Mouse (Mus musculus) spleen, postnatal 0 days (tissue): ENCODE measurements around the gene Fbxl19. TPM values are rescaled to one million over a fixed set of nuclear protein-coding genes. Genes with fewer than 3 reads are reported as not detected.

Experiments
- microRNA counts: library from miRNA; unstranded; fragments of <30 nt; microRNA quantifications from one replicate; lab custom pipeline; 2015
- polyA plus RNA-seq: library from polyadenylated mRNA; unstranded; fragments of >200 nt; fragmentation: Nextera tagmentation; extraction: Ambion mirVana; gene quantifications from 2 replicates; pipeline ENCODE4 v1.2.1, GENCODE M21; 2015

Fbxl19 gene
- polyA plus RNA-seq, result 4.8 and 4.9 TPM in 2 replicates

DNA sequence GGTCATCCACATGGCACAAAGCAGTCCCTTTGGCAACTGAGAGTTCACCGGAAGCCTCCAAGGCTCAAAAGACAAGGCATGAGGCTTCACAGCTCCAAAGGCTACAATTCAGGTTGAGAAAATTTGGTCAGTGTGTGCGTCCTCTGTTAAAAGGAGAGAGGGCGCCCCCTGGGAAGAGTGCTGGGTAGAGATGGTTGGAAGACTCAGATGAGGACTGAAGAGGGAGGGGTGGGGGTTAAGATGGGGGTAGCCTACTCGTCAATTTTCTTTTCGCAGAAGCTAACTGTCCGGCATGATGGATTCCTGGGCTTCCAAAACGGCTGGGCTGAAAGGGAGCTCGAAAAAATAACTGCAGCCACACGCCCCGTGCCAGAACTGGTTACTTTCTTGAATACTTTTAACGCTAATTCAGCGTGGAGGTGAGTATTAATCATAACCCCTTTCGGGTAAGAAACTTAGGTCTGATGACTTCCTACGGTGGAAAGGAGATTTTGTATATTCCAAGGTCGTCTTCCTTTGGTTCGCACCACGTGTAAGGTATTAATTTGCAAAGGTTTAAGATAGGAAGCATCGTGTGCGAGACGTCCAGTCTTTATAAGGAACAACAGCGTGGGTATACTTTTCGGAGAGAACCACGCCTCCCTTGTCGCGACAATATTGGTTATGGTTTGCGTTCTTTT lies at the start of gene Fbxl19:
Fbxl19 (plus strand) TSS at position 178 of the 680 bp plus-strand sequence.

DNA sequence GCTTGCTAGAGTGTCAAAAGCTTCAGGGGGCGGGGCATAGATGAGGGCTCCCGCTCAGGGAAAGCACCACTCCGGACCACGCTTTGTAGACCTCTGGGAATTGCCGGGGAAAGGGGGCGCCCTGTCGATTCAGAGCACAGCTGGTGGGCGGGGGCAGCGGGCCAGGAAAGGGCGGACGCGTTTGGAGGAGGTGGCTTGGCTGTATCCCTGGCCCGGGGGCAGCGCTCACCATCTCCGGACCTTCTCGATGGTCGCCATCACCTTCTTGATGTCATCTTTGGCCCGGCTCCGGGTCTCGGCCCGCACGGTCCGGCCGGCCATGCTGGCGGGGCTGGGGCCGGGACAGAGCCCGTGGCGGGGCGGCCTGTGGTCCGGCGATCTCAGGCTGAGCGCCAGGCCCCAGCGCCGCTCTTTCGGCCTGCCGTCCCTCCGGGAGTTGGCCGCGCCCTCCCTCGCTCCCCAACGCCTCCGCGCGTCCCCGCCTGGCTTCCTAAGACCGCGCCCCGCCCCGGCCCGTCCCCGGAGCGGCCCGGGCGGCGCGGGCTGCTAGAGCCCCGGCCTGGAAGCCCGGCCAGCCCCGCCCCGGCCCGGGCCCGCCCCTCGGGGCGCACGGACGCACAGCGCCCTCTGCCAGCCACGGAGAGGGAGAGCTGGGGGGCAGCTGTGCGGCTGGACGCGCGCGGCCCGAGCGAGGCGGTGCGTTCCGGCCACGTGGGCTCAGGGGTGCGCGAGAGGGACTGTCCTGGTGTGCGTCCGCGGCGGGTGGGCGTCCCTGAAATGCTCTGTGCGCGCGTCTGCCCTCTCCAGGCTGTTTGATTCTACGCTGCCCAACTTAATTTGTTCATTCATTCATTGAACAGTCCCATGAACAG lies 35.9 kb upstream of the Fbxl19 start, which contains the start of gene Bcl7c:
Bcl7c (minus strand) TSS at position 727 of the 872 bp plus-strand sequence.

DNA sequence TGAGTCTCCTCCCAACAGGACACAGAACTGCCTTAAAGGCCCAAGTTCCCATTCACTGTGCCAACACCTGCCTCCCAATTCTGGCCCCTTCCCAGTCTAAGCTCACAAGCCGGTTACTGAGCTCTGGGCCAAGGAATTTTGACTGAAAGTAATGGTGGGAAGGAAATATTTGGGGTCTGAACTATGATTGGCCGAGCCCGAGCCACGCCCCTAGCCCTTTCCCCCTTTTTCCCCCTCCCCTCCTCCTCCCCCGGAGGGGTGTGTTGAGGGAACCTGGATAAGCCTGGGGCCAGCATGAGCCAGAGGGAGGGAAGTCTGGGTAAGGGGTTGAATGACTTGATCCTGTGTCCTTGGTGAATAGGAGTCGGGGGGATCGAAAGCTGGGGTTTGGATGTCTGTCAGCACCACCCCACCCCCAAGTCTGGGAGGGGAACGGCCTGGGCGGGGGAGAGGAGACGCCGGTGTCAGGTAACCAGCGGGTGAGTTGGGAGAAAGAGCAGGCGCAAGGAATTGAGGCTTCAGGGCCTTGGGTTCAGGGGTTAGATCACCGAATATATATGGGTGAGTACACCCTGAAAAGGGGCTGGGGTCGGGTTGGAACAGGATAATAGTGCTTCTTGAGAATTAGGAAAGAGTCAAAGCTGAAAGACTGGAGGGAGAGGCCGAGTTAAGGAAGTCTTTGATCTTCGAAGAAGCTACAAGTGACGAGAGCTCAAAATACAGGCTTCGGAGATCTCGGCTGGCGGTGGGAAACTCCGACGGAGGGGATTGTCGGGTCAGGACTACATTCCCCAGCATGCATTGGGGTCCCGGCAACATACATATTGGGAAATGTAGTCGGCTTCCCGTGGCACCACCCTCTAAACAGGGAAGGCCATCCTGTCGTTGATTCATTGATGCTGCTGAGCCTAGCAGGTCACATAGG lies 31.6 kb upstream of the Fbxl19 start, which contains the start of gene Ctf1:
Ctf1 (plus strand) TSS at position 276 of the 925 bp plus-strand sequence.

DNA sequence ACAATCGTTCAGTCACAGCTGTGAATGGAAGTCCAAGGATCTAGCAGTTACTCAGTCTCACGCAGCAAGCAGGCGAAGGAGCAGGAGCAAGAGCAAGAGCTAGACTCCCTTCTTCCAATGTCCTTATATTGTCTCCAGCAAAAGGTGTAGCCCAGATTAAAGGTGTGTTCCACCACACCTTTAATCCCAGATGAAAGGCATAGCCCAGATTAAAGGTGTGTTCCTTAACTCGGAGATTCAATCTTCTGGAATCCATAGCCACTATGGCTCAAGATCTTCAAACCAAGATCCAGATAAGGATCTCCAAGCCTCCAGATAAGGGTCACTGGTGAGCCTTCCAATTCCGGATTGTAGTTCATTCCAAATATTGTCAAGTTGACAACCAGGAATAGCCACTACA lies 12.3 kb upstream of the Fbxl19 start, which contains the start of gene Ctf2:
Ctf2 (minus strand) TSS at position 101 of the 400 bp plus-strand sequence.

DNA sequence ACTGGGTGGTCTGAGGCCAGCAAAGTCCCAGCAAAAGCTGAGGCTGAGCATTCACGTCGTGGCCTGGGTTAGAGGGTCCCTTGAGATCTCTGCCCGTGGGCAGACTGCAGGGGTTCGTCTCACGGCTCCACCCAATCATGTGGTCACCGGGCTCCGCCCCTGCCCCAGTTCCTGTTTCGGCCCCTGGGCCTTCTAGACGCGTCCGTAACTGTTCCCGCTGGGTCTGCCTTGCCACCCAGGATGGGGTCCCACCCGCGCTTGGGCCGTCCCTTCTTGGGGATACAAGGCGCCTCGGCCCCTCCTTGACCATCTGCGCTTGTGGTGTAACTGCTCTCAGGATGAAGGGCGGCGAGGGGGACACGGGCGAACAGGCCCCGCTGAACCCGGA lies 25.3 kb downstream of the Fbxl19 start, which contains the start of gene Orai3:
Orai3 (plus strand) TSS at position 165 of the 388 bp plus-strand sequence.

DNA sequence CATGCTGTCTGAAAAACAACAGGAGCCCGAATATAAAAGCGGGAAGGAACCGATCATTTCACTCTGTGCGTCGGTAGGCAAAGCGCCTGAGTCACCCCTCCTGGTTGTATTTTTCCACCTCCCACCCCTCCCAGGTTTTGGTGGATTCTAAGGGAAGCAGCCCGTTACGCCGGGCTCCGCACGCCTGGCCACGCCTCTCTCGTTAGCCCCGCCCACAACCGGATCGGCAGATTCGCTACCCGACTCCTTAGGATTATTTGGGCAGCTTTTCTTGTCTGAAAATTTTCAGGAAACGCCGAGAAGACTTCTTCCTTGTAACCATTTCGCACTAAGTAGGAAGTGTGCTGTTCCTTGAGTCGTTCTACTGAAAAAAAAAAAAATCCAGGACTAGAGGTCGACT lies 32.1 kb downstream of the Fbxl19 start, which contains the start of gene Setd1a:
Setd1a (plus strand) TSS at position 245 of the 400 bp plus-strand sequence.

DNA sequence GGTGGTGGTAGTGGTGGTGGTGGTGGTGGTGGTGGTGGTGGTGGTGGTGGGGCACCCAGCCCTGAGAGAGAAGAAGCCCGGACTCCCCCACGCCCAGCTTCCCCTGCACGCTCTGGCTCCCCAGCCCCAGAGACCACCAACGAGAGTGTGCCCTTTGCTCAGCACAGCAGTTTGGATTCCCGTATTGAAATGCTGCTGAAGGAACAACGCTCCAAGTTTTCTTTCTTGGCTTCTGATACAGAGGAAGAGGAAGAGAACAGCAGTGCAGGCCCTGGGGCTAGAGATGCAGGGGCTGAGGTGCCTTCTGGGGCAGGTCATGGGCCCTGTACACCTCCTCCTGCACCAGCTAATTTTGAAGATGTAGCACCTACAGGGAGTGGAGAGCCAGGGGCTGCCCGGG lies 41.0 kb downstream of the Fbxl19 start, which contains the start of gene Gm49388:
Gm49388 (plus strand) TSS at position 301 of the 400 bp plus-strand sequence.

DNA sequence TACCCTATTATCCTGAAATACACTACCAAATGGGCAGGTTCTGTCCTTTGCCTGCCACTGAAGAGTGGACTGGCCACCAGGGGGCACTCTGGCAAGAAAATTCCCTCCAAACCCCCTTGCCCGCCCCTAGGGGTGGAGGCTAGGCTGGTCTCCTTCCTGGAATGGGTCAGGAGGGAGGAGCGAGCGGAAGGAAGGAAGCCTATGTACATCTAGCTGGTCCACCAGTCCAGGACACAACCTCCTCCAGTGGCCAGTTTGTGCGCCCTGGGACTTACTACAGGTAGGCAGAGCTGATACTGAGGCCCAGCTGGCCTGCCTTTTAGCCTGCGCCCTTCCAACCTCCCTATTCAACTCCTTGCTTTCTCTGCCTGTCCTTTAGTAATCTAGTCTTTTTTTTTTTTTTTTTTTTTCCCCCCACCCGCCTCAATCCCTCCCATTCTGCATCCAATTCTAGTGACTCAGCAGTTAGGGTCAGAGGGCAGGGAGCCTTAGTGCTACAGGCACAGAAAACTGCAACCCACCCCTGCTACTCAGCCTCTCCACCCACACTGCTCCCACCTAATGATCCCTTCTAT lies 56.2 kb downstream of the Fbxl19 start, which contains the start of gene Hsd3b7:
Hsd3b7 (plus strand) TSS at position 170 of the 575 bp plus-strand sequence.

MicroRNA genes within 50 kb of the gene (microRNA counts, 519-probe panel; counts per million panel counts)
- 2,530 counts per million, percentile 3 among the panel's probes with 10 or more counts for microRNA mmu-miR-762 (lab: Ali Mortazavi, UCI)

Other genes starting within 250 kb of the Fbxl19 start
- 16.1 and 18.0 TPM in 2 replicates for gene Srcap, start 232.6 kb upstream of the Fbxl19 start, polyA plus RNA-seq
- 9.1 and 10.1 TPM in 2 replicates for gene Gm42715, start 225.0 kb upstream of the Fbxl19 start, polyA plus RNA-seq
- 4.8 and 7.5 TPM in 2 replicates for gene Tmem265, start 183.2 kb upstream of the Fbxl19 start, polyA plus RNA-seq
- gene Phkg2, start 171.2 kb upstream of the Fbxl19 start, polyA plus RNA-seq, result 30.1 and 30.9 TPM in 2 replicates
- 7.6 and 9.4 TPM in 2 replicates for gene Ccdc189, start 155.9 kb upstream of the Fbxl19 start, polyA plus RNA-seq
- 22.3 and 22.4 TPM in 2 replicates for gene Rnf40, start 155.8 kb upstream of the Fbxl19 start, polyA plus RNA-seq
- 1.7 and 2.2 TPM in 2 replicates for gene Zfp629, start 128.7 kb upstream of the Fbxl19 start, polyA plus RNA-seq
- 27.9 and 29.8 TPM in 2 replicates for gene Bcl7c, start 35.6 kb upstream of the Fbxl19 start, polyA plus RNA-seq
- gene Ctf1, start 31.8 kb upstream of the Fbxl19 start, polyA plus RNA-seq, result 2.5 and 3.2 TPM in 2 replicates
- 0.15 and 0.26 TPM in 2 replicates for gene Ctf2, start 12.4 kb upstream of the Fbxl19 start, polyA plus RNA-seq
- 14.0 and 17.9 TPM in 2 replicates for gene Orai3, start 25.3 kb downstream of the Fbxl19 start, polyA plus RNA-seq
- gene Setd1a, start 32.1 kb downstream of the Fbxl19 start, polyA plus RNA-seq, result 13.0 and 14.9 TPM in 2 replicates
- not detected in 2 replicates for gene Gm49388, start 41.1 kb downstream of the Fbxl19 start, polyA plus RNA-seq
- gene Hsd3b7, start 56.1 kb downstream of the Fbxl19 start, polyA plus RNA-seq, result 15.4 and 17.9 TPM in 2 replicates
- 31.5 and 36.4 TPM in 2 replicates for gene Stx4a, start 79.8 kb downstream of the Fbxl19 start, polyA plus RNA-seq
- gene Stx1b, start 80.0 kb downstream of the Fbxl19 start, polyA plus RNA-seq, result 0.32 and 0.75 TPM in 2 replicates
- gene Zfp646, start 131.7 kb downstream of the Fbxl19 start, polyA plus RNA-seq, result 5.7 and 5.9 TPM in 2 replicates
- 10.2 and 10.5 TPM in 2 replicates for gene Zfp668, start 132.3 kb downstream of the Fbxl19 start, polyA plus RNA-seq
- gene Prss53, start 146.4 kb downstream of the Fbxl19 start, polyA plus RNA-seq, result 0.21 and 0.31 TPM in 2 replicates
- gene Gm21974, start 150.9 kb downstream of the Fbxl19 start, polyA plus RNA-seq, result not detected in 2 replicates
- 66.3 and 74.3 TPM in 2 replicates for gene Vkorc1, start 151.1 kb downstream of the Fbxl19 start, polyA plus RNA-seq
- 70.9 and 73.8 TPM in 2 replicates for gene Bckdk, start 159.5 kb downstream of the Fbxl19 start, polyA plus RNA-seq
- gene Kat8, start 168.0 kb downstream of the Fbxl19 start, polyA plus RNA-seq, result 19.3 and 20.4 TPM in 2 replicates
- 0.52 and 0.64 TPM in 2 replicates for gene Prss8, start 185.6 kb downstream of the Fbxl19 start, polyA plus RNA-seq
- gene Prss36, start 202.2 kb downstream of the Fbxl19 start, polyA plus RNA-seq, result 1.9 TPM in 2 replicates
- gene Fus, start 222.9 kb downstream of the Fbxl19 start, polyA plus RNA-seq, result 194 and 202 TPM in 2 replicates
- gene Pycard, start 249.3 kb downstream of the Fbxl19 start, polyA plus RNA-seq, result 59.4 and 76.0 TPM in 2 replicates